Mouse (Mus musculus) layer of hippocampus, postnatal 14 days (tissue): ENCODE data around the gene Mepce. TPM values are rescaled to one million over a fixed set of nuclear protein-coding genes. Genes with fewer than 3 reads are reported as not detected.

Source experiments
- DNase-seq, 2 experiments: peaks; one replicate each; pipeline ENCODE4 v3.0.0; 2021 to 2022; ENCODE audit warnings: low spot score in 2 of 2, mixed read lengths in 1 of 2
- total RNA-seq, 2 experiments: library from RNA; stranded (reverse); gene quantifications; 2 replicates each; pipeline ENCODE4 v1.2.3; 2021

Mepce gene
- total RNA-seq, 2 experiments from 2014 or later = 33.4 to 42.0 TPM

DNA sequence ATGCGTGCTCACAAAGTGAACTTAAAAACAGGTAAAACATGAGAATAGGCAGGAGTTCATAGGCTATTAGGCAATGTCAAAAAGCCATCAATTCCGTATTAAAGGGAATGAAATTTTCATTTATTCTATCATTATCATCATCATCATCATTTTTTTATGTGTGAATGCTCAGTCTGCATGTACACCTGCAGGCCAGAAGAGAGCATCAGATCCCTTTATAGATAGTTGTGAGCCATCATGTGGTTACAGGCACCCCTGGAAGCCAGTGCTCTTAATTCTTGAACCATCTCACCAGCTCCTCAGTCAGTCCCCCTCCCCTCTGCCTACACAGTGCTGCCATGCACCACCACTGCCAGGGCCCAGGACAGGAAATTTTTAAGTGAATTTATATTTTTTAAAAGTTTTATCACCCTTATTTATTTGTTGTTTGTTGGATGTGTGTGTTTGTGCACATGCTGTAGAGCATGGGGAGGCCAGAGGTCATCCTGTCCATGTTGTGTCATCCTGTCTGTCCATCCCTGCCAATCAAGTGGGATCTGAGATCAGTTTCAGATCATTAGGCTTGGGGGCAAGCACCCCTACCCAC, 1.6 kb upstream of the Mepce start:
- DNase-seq = no peak

DNA sequence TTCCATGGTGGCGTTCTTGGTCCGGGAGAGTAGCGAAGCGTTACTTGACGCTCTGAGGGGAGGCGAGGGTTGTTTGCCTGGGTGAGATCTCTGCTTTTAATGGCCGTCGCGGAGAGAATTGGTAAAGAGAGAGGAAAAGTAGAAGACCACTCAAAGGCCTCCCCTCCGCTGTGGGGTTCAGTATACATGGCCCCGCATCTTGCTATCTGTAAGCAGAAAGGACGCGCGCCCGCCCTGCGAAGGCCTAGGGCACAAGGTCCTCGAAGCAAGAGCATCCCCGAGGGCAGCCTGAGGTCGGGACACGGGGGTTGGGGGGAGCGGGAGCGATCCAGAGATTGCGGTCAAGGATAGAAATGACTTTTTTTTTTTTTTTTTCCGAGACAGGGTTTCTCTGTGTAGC, 716 bp upstream of the Mepce start:
- no peak for DNase-seq

DNA sequence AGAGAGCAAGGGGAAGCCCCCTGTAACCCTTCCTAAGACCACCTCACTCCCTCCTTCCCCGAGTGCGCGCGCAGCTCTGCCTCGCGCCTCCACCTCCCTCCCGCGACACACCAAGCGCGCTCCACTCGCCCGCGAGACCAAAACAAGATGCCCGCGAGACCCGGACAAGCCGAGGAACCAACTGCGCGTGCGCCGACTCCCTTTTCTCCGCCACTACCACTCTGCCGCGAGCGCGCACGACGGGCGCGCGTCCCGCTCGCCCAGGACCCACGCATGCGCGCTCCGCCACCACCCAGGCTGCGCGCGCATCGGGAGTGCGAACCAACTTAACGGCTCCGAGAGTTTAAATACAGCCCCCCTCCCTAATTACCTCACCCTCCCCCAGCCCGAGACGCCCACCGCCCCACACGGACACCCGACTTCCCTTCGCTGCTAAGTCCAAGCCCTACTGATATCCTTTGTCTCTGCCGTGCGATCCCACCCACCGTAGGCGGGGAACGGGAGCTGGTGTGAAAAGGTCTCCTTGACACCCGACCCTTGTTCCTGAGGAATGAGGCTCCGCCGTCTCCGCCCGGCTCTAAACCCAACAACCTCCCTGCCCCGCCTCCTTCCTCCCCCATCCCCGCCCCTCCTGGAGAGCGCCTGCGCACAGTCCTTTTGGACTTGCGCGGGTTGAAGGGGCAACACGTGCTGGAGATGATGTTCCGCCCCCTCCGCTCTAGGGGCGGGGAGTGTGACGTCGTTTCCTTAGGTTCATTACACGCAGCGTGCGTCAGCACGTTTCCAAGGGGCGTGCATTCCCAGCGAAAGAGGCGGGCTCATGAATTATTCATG, 1.1 kb downstream of the Mepce start:
- peak; percentile 99 for DNase-seq

DNA sequence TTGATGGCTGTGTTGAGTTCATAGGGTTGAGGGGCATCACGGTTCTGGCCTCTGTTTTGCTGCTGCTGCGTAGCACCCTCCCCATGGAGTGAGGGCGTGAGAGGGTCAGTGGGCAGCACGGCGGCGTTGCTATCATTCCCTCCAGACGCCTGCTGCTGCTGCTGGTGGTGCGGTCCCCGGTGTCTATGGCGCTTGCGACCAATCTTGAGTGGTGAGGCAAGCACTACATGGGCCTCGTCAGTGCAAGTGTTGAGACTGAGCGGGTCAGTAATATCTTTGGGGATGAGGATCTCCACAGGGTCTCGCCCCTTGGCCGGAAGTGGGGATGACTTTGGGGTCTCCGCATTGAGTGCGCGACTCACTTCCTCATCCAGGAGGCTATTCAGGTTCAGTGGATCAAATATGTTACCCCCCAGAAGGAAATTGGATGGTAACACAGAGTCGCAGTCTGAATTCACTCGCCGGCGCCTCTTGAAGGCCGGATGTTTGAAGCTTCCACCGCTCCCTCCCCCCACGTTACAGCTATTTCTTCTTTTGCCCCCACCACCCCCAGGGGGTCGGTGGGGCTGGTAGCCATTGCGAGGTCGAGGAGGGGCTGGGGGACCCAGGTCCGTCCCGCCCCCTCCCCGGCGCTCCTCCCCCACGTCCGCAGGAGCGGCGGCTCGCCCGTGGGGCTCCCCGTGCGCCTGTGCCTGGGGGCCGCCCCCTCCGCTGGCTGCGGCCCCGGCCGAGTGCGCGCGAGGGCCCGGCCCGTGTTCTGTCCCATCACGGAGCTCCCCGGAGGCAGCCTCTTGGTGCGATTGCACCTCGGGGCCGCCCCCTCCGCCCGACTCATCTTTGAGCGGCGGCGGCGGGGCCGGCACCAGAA, 2.1 kb downstream of the Mepce start:
- peak in 1 of 2 experiments; percentile 37 for DNase-seq

DNA sequence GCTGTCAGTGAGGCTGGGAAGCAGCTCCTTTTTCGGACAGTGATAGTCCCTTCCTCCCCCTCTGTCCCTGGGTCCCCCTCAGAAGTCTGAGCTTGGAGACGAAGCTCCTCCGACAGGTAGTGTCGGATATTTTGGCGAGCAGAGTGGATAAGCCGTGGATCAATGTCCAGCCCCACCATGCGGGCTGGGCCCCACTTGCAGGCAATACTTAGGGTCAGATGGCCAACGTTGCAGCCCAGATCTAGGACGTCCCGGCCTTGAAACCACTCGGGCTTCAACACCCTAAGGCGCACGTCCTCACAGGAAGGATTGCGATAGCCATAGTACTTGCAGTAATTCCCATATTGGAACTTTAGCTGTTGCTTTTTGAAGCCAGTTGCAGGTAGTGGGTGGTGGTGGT, 2.9 kb downstream of the Mepce start:
- no peak for DNase-seq

DNA sequence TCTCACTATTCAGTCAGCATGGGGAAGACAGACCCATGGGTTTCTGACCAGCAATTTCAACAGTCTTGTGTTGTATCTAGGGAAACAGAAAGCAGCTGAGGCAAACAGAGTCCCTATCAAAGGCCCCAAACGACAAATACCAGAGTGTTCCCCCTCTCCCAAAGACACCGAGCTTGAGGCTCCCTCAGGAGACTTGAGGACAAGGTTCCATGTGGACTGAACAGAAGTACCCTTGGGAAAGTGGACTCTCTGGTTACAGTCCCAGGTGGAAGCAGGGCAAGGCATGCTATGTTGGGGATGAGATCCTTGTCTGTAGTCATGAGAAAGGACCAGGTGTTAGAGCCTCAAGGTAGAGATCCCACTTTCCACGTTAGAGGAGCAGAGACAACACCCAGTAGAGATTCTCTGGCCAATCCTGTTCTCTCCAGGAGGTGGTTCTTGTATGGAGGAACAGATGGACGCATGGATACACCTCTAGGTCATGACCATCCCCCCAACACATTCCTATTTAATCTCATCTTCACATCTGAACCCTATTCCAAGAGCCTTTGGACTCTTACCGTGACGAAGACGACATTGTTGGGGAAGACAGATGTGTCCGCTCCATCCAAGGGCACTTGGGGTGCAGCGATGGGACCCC, 3.4 kb downstream of the Mepce start:
- no peak for DNase-seq

DNA sequence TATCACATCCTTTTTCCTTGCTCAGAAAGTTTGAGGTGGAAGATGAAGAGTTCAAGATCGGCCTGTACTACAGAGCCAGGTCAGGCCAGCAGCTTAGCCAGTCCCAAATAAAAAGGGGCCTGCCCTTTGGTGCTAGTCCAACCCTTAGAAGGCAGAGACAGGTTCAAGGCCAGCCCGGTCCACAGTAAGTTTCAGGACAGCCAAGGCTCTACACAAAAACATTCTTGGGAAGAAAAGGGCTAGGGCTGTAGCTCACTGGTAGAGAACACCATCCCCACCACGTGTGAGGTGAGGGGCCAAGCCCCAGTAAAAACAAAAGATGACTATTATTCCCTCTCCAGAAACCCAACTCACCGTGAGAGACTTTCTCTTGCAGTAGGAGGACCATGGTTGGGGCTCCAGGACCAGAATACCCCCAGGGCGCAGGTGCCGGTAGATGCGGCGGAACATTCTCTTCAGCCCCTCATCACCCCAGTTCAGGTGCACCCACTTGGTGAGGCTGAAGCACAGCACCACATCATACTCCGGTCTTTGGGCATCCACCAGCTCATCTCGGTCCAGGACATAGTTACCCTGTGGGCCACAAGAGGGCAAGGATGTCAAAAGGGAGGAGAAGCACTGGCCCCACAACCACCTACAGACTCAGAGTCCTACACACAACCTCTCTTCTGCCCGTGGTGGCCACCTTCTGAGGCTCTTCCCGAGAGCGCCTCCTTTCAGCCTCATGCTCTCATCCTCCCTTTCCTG, 4.5 kb downstream of the Mepce start:
- DNase-seq = no peak

DNA sequence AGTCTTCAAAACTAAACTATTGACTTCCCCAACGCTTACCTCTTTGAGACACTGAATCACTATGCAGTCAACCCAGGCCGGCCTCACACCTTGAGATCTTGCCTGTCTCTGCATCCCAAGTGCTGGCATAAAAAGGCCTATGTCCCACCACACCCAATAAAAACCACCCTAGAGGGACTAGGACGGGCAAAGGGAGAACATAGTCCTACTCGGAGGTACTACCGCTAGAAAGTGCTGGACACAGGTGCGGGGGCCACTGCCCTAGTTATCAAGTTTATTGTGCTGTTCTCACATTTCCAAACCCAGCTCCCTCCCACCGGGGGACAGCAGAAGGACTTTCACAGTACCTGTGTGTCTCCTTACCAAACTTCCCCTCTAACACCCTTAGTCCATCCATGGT, 5.8 kb downstream of the Mepce start:
- no peak for DNase-seq

DNA sequence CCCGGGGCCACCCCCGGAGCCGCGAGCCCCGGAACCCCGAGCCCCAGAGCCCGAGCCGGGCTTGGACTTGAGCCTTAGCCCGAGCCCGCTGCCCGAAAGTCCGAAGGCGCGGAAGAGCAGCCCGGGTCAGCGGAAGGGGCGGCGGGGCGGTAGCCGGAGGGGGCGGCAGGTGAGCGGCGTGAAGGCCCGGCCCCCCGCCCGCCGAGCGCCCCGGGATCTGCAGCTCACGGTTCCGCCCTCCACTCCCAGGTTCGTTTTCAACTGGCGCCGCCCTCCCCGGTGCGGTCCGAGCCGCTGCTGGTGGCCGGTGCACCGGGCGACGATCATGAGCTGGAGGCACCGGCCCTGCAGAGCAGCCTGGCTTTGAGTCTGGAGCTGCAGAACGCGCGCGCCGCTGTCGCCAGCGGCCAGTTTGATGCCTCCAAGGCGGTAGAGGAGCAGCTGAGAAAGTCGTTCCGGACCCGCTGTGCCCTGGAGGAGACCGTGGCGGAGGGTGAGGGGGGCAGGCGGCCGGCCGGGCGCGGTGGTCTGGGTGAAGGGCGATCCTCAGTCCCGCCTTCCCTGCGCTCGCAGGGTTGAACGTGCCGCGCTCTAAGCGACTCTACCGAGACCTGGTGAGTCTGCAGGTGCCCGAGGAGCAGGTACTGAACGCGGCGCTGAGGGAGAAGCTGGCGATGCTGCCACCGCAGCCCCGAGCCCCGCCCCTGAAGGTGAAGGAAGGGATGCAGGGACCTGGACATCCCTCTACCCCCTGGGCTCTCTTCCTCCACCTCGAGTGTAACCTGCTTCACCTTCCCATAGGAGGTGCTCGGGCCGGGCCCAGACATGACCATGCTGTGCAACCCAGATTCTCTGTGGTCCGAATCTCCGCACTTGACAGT, 8.2 kb downstream of the Mepce start:
- no peak for DNase-seq

DNA sequence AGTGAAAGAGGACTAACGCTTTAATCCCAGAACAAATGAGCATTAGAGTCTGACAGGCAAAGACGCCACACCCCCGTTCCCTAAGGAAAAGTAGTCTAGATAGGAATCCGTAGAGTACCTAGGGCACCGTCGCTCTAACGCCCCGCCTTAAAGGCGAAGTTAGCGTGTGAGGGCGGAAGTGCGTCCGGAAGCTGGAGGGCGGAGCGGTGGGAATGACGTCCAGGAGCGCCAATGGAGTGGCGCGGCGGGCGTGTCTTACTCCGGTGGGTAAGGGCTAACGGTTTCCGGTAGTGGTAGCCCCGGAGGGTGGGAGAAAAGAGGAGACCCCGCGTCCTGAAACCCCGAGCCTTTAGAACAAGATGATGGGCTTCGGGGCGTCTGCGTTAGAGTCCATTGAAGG, 8.8 kb downstream of the Mepce start, which contains the start of gene Ppp1r35:
Gene Ppp1r35, plus strand, starts transcription at position 215 of the 400 bp plus-strand sequence.
- peak; percentile 95 to 98 for DNase-seq

DNA sequence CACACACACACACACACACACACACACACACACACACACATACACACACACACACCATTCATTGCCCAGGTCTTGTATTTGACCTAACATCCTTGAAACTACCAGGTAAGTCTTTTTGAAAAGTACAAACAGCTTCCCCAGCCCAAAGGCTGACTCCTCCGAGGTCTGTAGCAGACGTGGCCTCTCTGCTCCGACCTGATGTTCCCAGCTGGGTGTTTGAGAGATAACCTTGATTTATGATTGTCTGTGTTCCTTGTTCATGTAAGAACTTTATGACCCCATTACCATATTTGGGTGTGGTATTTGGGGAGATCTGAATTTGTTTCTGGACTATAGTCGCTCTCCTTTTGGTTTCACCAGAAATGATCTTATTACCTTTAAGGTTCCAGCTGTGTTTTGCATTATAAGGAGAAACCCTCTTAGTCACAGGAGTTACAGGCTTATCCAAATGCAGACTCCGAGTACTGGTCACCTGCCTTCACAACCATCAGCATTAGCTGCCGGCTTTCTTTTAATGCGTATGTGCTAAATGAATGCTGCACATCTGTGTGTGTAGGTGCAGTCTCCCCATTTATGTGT, 10.1 kb downstream of the Mepce start:
- no peak for DNase-seq

DNA sequence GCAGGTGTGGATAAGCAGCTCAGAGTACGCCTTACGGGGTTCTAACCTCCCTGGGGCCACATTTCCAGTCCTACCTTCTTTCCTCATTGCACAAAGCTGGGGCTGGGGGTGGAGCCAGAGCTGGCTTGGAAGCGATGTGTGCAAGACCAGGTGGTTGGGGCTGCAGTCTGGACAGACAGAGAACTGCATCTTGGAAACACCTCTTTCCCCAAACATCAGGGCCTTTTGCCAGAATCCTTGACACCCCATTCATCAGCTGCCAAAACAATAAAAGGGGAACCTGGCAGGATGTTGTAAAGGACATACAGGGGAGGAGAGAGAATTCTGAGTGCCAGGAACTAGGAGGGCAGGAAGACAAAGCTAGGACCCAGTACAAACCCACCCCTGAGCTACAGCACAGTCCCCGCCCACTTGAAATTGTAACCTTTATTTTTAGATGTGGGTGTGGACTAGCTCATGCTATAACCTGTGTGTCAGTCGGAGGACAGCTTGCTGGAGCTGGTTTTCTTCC, 11.0 kb downstream of the Mepce start:
- no peak for DNase-seq

DNA sequence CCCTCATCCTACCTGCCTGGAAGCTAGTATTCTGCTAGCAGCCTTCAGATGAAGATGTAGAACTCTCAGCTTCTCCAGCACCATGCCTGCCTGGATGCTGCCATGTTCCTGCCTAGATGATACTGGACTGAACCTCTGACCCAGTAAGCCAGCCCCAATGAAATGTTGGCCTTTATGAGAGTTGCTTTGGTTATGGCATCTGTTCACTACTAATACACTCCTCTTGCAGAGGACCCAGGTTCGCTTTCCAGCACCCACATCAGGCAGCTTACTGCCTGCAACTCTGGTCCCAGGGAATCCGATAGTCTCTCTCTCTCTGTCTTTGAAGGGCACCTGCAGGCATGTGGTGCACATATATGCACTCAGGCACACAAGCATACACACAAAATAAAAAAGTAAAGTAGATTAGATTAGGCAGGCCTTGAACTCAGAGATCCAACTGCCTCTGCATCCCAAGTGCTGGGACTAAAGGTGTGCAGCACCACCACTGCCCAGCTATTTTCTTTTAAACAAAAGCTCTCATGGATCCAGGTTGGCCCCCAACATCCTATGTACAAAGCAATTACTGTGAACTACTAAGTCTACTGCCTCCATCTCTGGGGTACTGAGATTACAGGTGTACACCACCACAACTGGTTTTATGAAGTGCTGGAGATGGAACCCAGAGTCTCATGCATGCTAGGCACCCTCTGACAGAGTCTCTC, 11.7 kb downstream of the Mepce start:
- DNase-seq = no peak

DNA sequence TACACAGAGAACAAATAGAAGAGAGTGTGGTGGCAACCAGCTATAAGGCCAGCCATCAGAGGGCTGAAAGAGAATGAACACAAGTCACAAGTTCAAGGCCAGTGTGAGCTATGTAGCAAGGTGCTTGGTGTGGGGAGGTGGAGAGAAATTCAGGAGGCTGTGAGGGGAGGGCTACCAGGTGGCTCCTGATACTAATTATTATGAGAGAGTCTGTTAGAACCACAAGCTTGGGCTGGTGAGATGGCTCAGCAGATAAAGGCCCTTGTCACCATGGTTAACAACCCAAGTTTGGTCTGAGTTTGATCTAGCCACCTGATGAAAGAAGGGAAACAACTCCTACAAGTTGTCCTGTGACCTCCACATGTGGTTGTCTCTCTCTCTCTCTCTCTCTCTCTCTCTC, 14.7 kb downstream of the Mepce start:
- no peak for DNase-seq

DNA sequence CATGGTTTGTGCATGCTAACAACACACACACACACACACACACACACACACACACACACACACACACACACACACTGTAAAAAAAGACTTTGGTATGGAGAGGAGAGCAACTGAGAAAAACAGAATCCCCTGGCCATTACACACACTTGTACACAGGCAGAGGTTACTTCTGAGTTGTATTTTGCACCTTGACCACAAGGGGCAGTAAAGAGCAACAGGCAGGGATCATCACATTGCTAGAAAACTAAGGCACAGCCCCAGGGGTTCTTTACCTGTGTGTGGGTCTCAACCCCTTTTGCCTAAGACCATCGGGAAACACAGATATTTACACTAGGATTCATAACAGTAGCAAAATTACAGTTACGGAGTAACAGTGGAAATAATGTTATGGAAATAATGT, 16.7 kb downstream of the Mepce start:
- DNase-seq = no peak

DNA sequence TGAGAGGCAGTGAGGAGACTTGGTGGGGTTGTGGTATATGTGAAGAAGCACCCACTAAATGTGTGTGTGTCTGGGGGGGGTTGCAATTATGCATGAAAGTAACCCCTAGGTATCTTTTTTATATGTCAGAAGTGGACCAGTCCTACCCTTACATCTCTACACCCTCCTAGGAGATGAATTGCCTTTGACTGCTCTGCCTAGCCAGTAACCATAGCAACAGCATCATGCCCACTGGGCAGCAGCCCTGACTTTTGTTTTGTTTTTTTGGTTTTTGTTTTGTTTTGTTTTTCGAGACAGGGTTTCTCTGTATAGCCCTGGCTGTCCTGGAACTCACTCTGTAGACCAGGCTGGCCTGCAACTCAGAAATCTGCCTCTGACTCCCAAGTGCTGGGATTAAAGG, 19.0 kb downstream of the Mepce start:
- DNase-seq = no peak

DNA sequence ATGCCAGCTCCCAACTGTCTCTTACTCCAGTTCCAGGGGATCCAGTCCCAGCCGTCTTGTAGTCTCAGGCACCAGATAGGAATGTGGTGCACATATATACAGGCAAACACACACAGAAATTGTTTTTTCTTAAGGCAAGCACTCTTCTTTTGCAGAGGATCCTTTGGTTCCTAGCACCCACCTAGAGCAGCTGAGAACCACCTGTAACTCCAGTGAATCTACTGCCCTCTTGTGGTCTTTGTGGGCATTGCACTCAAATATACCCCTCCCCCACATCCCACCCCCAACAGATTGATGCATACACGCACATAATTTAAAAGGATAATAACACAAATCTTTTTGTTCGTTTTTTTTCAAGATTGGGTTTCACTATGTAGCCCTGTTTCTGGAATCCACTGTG, 21.2 kb downstream of the Mepce start:
- no peak for DNase-seq

DNA sequence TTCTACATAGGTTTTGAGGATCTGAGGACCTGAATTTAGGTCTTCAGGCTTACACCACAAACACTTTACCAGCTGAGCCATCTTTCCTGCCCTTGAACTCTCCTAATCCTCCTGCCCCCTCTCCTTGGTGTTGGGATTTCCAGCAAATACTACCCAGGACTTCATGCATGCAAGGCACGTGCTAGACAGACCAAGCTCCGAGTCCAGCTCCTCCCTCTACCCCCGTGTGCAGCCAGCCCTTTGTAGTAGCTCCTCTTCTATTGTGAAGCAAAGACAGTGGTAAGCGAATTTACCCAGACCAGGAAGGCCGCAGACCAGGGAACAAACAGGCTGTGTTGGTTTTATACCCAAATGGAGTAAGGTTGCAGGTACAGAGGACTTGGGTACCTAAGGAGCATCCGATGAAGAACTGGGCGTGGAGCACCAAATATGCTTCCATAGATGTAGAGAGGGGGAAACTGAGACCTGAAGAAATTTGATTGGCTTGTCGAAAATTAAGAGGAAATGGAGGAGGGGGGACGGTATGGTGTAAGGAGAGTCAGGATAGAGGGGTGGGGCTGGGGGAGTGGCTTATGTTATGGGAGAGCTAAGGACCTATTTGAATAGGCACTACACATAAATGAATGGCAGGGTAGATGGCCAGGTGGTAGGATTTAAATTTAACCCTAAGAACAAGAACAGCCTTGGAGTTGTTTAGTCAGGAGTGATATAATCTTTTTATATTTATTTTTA, 22.7 kb downstream of the Mepce start:
- no peak for DNase-seq
